Mouse (Mus musculus) lung, adult 2 months (tissue): ENCODE results near the gene Magi2.

Source experiments
- CTCF ChIP-seq: fragments of 200-500 bp; IDR thresholded peaks from 2 replicates; pipeline ENCODE4 v1.5.1; 2011; ENCODE audit warnings: mild to moderate bottlenecking, low read length, control low read depth; ENCODE audit not compliant: insufficient read depth
- POLR2A ChIP-seq: fragments of 200-500 bp; IDR thresholded peaks from 2 replicates; pipeline ENCODE4 v1.6.1; 2011; ENCODE audit warnings: low read depth, mild to moderate bottlenecking, control low read depth, low read length, borderline replicate concordance; ENCODE audit errors: extremely low read depth

GRCm38 (mm10) chr5:19908706-19909060 is 681.8 kb downstream of the Magi2 start:
- TF ChIP-seq CTCF (no peak), POLR2A (no peak)
